8 mouse cellular contexts compared by ENCODE assay signal in genomic region chr4:125084403-125085345, GRCm38 (mm10). TPM values are rescaled to one million over a fixed set of nuclear protein-coding genes. Genes with fewer than 3 reads are reported as not detected.
DNase-seq lines count a peak whose midpoint lies in the region; ATAC-seq lines count a peak whose summit lies in the region.

Gene Meaf6 (plus strand): TSS chr4:125085134.

- H3K4me1 ChIP-seq in intestine, embryonic 16.5 days (ENCODE audit: control insufficient read depth, insufficient read depth, low read length): peaks cover 8% of the 10 kb centered on the region; the same call in 1 of the 2 replicates

- DNase-seq in adrenal gland, adult 8-10 months: peak; percentile 80
- DNase-seq in embryo, embryonic 9.5 days (ENCODE audit: extremely low spot score): peak; percentile 90
- peak; percentile 88 to 91 for DNase-seq in gastrocnemius, postnatal 4 days (ENCODE audit: low spot score in 2 of 2)
- peak; percentile 93 to 96 for DNase-seq in left cerebral cortex, postnatal 25 days (ENCODE audit: low spot score in 2 of 2)
- peak; percentile 92 for DNase-seq in mesoderm, embryonic 11.5 days (ENCODE audit: low read depth, low spot score)
- peak; percentile 95 for DNase-seq in right cerebral cortex, postnatal 25 days
- peak; percentile 90 to 92 for DNase-seq in urinary bladder, postnatal 36 days (ENCODE audit: low spot score in 2 of 2)

- 1% methylated on average over 63 of the region's 63 CpGs for WGBS in intestine, embryonic 16.5 days

- intact Hi-C loops in left cerebral cortex, postnatal 25 days (cut with DNase I): loop anchor here (2.0 kb wide), 1 partner anchor 18 kb away; the partner anchor contains the start of gene Snip1

- peak within 1 kb of the TSS; percentile 97 for H3K27ac ChIP-seq in intestine, embryonic 16.5 days (ENCODE audit: low read length)

- H3K4me2 ChIP-seq in intestine, embryonic 16.5 days (ENCODE audit: low read depth, low read length): peak within 1 kb of the TSS; percentile 72

- ATAC-seq in intestine, embryonic 16.5 days: peak; percentile 93

- 0 out of 2 replicates have a peak, but pooled peaks cover 4% of the 10 kb centered on the region for H3K9me3 ChIP-seq in intestine, embryonic 16.5 days (ENCODE audit: control insufficient read depth, low read length)

- H3K27me3 ChIP-seq in intestine, embryonic 16.5 days (replicated peaks; ENCODE audit: control insufficient read depth, insufficient read depth, low read length): no peaks in the 10 kb centered on the region

- H3K36me3 ChIP-seq in intestine, embryonic 16.5 days (ENCODE audit: control insufficient read depth, insufficient read depth, low read length): 0 out of 2 replicates have a peak, but pooled peaks cover 3% of the 10 kb centered on the region

- peak within 1 kb of the TSS; percentile 79 for H3K4me3 ChIP-seq in intestine, embryonic 16.5 days (ENCODE audit: low read length)

- H3K9ac ChIP-seq in intestine, embryonic 16.5 days (ENCODE audit: low read depth, low read length): peak within 1 kb of the TSS; percentile 86

RNA-seq across cellular contexts. Expression of gene Meaf6, which starts in this region (rescaled TPM):
- total RNA-seq in adrenal gland, adult 8-10 months (2022): 10 to 100 TPM; 24.8 to 35.4 (median 32.6) TPM
- total RNA-seq in gastrocnemius, postnatal 4 days (2021): 10 to 100 TPM; 20.7 to 26.3 TPM
- 39.3 and 40.3 TPM in 2 replicates for polyA plus RNA-seq in intestine, embryonic 16.5 days (2015; fragmentation: Nextera tagmentation; extraction: Ambion mirVana)
- total RNA-seq in left cerebral cortex, postnatal 25 days (2021): 100 to 1,000 TPM; 121 to 124 TPM

Comparison
In these comparisons a context has a peak if more than half of its experiments do, and no peak if none do; other contexts are left out.
1. Peak in every context shown above with its lines: DNase-seq, ATAC-seq, H3K4me3 ChIP-seq and H3K27ac ChIP-seq.